In the genomic region with DNA sequence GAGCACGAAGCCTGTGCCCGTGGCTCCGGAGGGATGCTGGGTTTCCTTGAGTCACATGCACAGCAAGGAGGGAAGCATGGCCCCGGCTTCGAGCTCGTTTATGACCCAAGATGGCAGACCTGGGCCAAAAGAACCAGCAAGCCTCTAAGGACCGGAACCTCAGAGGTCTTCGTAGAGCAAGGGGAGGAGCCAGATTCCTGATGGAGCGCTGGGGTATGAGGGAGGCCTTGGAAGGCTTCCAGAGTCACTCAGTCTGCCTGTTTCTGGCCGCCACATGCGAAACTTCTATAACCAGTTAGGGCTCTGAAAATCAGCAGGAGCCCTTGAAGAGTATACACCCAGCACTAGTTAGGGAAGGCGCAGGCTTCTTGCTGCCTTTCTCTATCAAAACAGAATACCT, we compare ENCODE assay signal across 24 mouse cellular contexts. TPM values are rescaled to one million over a fixed set of nuclear protein-coding genes. Genes with fewer than 3 reads are reported as not detected.
A peak's percentile ranks its signal among the peaks of the same experiment; 100 is the strongest.
DNase-seq lines count a peak whose midpoint lies in the region; ATAC-seq and TF ChIP-seq lines count a peak whose summit lies in the region.
"Had no signal": no experiment of that assay in that cellular context is flagged by ENCODE, and none has a peak within 500 bp of the region (broad histone marks: within the 10 kb centered on the region; RNA-seq: fewer than 3 reads in every experiment).

No protein-coding gene starts in this region.

- intact Hi-C loops in heart, postnatal 10 days (cut with DNase I) = loop anchor here (10.0 kb wide), 2 partner anchors 871 to 1111 kb away; no protein-coding TSS in a partner anchor

- TF ChIP-seq EP300 in heart, postnatal 0 days (IDR thresholded peaks at IDR 0.05; ENCODE audit: low read depth) = no peak

- no peak for DNase-seq in heart, postnatal 10 days
- DNase-seq in heart, postnatal 0 days (ENCODE audit: low spot score) = peak; percentile 24
- no peak for DNase-seq in layer of hippocampus, postnatal 14 days (ENCODE audit: low spot score in 2 of 2)
- no peak for DNase-seq in adrenal gland, adult 18-20 months (ENCODE audit: low spot score in 2 of 2)
- DNase-seq: adrenal gland, adult 2 months; cerebellum, adult 11 months; cerebellum, postnatal 10 days; kidney, postnatal 14 days; lung, postnatal 4 days had no signal

- no peak overlapping the region for H3K9ac ChIP-seq in heart, embryonic 11.5 days (ENCODE audit: low read depth, low read length)
- no peak overlapping the region for H3K9ac ChIP-seq in intestine, embryonic 15.5 days
- H3K9ac ChIP-seq in intestine, embryonic 16.5 days (ENCODE audit: low read depth, low read length) = no peak overlapping the region
- H3K9ac ChIP-seq in heart, postnatal 0 days (replicated peaks; ENCODE audit: low read depth, low read length) = no peak overlapping the region
- no peak overlapping the region for H3K9ac ChIP-seq in limb, embryonic 15.5 days
- H3K9ac ChIP-seq: embryonic facial prominence, embryonic 13.5 days; forebrain, embryonic 12.5 days; hindbrain, embryonic 12.5 days; liver, embryonic 14.5 days had no signal

- H3K27me3 ChIP-seq in heart, embryonic 11.5 days (ENCODE audit: control insufficient read depth, insufficient read depth, low read length) = no peaks in the 10 kb centered on the region
- no peaks in the 10 kb centered on the region for H3K27me3 ChIP-seq in intestine, embryonic 15.5 days (replicated peaks)
- H3K27me3 ChIP-seq in intestine, embryonic 16.5 days (replicated peaks; ENCODE audit: control insufficient read depth, insufficient read depth, low read length) = no peaks in the 10 kb centered on the region
- no peaks in the 10 kb centered on the region for H3K27me3 ChIP-seq in heart, postnatal 0 days (ENCODE audit: control insufficient read depth, insufficient read depth, low read length)
- H3K27me3 ChIP-seq in limb, embryonic 15.5 days = no peaks in the 10 kb centered on the region
- H3K27me3 ChIP-seq: embryonic facial prominence, embryonic 13.5 days; forebrain, embryonic 12.5 days; hindbrain, embryonic 12.5 days had no signal

- no peaks in the 10 kb centered on the region for H3K36me3 ChIP-seq in heart, embryonic 11.5 days (ENCODE audit: control insufficient read depth, insufficient read depth, low read length)
- no peaks in the 10 kb centered on the region for H3K36me3 ChIP-seq in intestine, embryonic 15.5 days
- no peaks in the 10 kb centered on the region for H3K36me3 ChIP-seq in intestine, embryonic 16.5 days (ENCODE audit: control insufficient read depth, insufficient read depth, low read length)
- H3K36me3 ChIP-seq in heart, postnatal 0 days (replicated peaks; ENCODE audit: control insufficient read depth, insufficient read depth, low read length) = no peaks in the 10 kb centered on the region
- H3K36me3 ChIP-seq in limb, embryonic 15.5 days = no peaks in the 10 kb centered on the region
- H3K36me3 ChIP-seq: embryonic facial prominence, embryonic 13.5 days; forebrain, embryonic 12.5 days; hindbrain, embryonic 12.5 days had no signal

- no peak overlapping the region for H3K4me3 ChIP-seq in heart, embryonic 11.5 days (ENCODE audit: low read depth, low read length)
- no peak overlapping the region for H3K4me3 ChIP-seq in intestine, embryonic 15.5 days (replicated peaks)
- H3K4me3 ChIP-seq in intestine, embryonic 16.5 days (ENCODE audit: low read length) = no peak overlapping the region
- H3K4me3 ChIP-seq in heart, postnatal 0 days (ENCODE audit: low read depth, low read length) = no peak overlapping the region; the same call in 1 of the 2 replicates
- H3K4me3 ChIP-seq in limb, embryonic 15.5 days = 0 out of 2 replicates have a peak overlapping the region, but pooled peaks have one; percentile 5
- H3K4me3 ChIP-seq: embryonic facial prominence, embryonic 13.5 days; erythroblast, embryonic 14.5 days; forebrain, embryonic 12.5 days; hindbrain, embryonic 12.5 days; myocyte had no signal

- no peak; the same call in 1 of the 2 replicates for ATAC-seq in heart, embryonic 11.5 days (replicated peaks; ENCODE audit: insufficient number of reproducible peaks, low FRiP score, low TSS enrichment)
- no peak for ATAC-seq in intestine, embryonic 15.5 days
- ATAC-seq in intestine, embryonic 16.5 days = no peak
- 0 out of 2 replicates have a peak, but pooled peaks have one; percentile 24 for ATAC-seq in heart, postnatal 0 days (ENCODE audit: insufficient read depth, low read depth)
- no peak for ATAC-seq in limb, embryonic 15.5 days (ENCODE audit: insufficient number of reproducible peaks, low FRiP score, low TSS enrichment, low read depth)
- ATAC-seq: midbrain, embryonic 16.5 days had no signal

- WGBS in heart, embryonic 11.5 days (ENCODE audit: insufficient replicate concordance) = 65% methylated on average over 12 of the region's 12 CpGs
- WGBS in intestine, embryonic 15.5 days = 78% methylated on average over 12 of the region's 12 CpGs
- WGBS in intestine, embryonic 16.5 days = 69% methylated on average over 12 of the region's 12 CpGs
- WGBS in heart, postnatal 0 days = 48% methylated on average over 12 of the region's 12 CpGs
- WGBS in limb, embryonic 15.5 days = 50% methylated on average over 12 of the region's 12 CpGs

- H3K4me2 ChIP-seq in heart, embryonic 11.5 days = peak overlapping the region; percentile 47
- 0 out of 2 replicates have a peak overlapping the region, but pooled peaks have one; percentile 6 for H3K4me2 ChIP-seq in intestine, embryonic 15.5 days (replicated peaks)
- no peak overlapping the region; the same call in 1 of the 2 replicates for H3K4me2 ChIP-seq in intestine, embryonic 16.5 days (ENCODE audit: low read depth, low read length)
- H3K4me2 ChIP-seq in heart, postnatal 0 days (ENCODE audit: low read depth, low read length) = peak overlapping the region; percentile 44
- H3K4me2 ChIP-seq in limb, embryonic 15.5 days = peak overlapping the region; percentile 24
- H3K4me2 ChIP-seq: embryonic facial prominence, embryonic 13.5 days; forebrain, embryonic 12.5 days; hindbrain, embryonic 12.5 days had no signal

- TF ChIP-seq CTCF in heart, postnatal 0 days (IDR thresholded peaks at IDR 0.05; ENCODE audit: low read depth) = no peak

- H3K9me3 ChIP-seq in heart, embryonic 11.5 days (replicated peaks; ENCODE audit: control insufficient read depth, low read length) = no peaks in the 10 kb centered on the region
- H3K9me3 ChIP-seq in intestine, embryonic 15.5 days = no peaks in the 10 kb centered on the region
- H3K9me3 ChIP-seq in intestine, embryonic 16.5 days (ENCODE audit: control insufficient read depth, low read length) = no peaks in the 10 kb centered on the region
- no peaks in the 10 kb centered on the region for H3K9me3 ChIP-seq in heart, postnatal 0 days (replicated peaks; ENCODE audit: control insufficient read depth, low read length)
- no peaks in the 10 kb centered on the region for H3K9me3 ChIP-seq in limb, embryonic 15.5 days
- H3K9me3 ChIP-seq: embryonic facial prominence, embryonic 13.5 days; forebrain, embryonic 12.5 days; hindbrain, embryonic 12.5 days had no signal

- H3K4me1 ChIP-seq in heart, embryonic 11.5 days (ENCODE audit: control insufficient read depth, insufficient read depth, low read length) = peaks cover 5% of the 10 kb centered on the region; the same call in 1 of the 2 replicates
- H3K4me1 ChIP-seq in intestine, embryonic 15.5 days (replicated peaks) = peaks cover 4% of the 10 kb centered on the region; the same call in 1 of the 2 replicates
- no peaks in the 10 kb centered on the region for H3K4me1 ChIP-seq in intestine, embryonic 16.5 days (ENCODE audit: control insufficient read depth, insufficient read depth, low read length)
- peaks cover 8% of the 10 kb centered on the region for H3K4me1 ChIP-seq in heart, postnatal 0 days (ENCODE audit: control insufficient read depth, insufficient read depth)
- peaks cover 12% of the 10 kb centered on the region; the same call in 1 of the 2 replicates for H3K4me1 ChIP-seq in limb, embryonic 15.5 days
- H3K4me1 ChIP-seq: forebrain, embryonic 12.5 days; hindbrain, embryonic 12.5 days had no signal

- 0 out of 2 replicates have a peak overlapping the region, but pooled peaks have one; percentile 50 for H3K27ac ChIP-seq in heart, embryonic 11.5 days (ENCODE audit: low read depth, low read length)
- no peak overlapping the region for H3K27ac ChIP-seq in intestine, embryonic 15.5 days
- no peak overlapping the region for H3K27ac ChIP-seq in intestine, embryonic 16.5 days (ENCODE audit: low read length)
- no peak overlapping the region for H3K27ac ChIP-seq in heart, postnatal 0 days (ENCODE audit: low read depth)
- no peak overlapping the region for H3K27ac ChIP-seq in limb, embryonic 15.5 days
- H3K27ac ChIP-seq: embryonic facial prominence, embryonic 13.5 days; forebrain, embryonic 12.5 days; hindbrain, embryonic 12.5 days; liver, embryonic 14.5 days had no signal

RNA-seq across cellular contexts. Expression of a gene that starts 32.8 kb away (rescaled TPM):
- 76.2 and 78.5 TPM in 2 replicates for polyA plus RNA-seq in heart, embryonic 11.5 days (2014; fragmentation: Nextera tagmentation; extraction: Ambion mirVana)
- 100 to 1,000 TPM; 154 TPM for total RNA-seq in heart, postnatal 10 days (2021)
- 0.44 and 0.59 TPM in 2 replicates for polyA plus RNA-seq in intestine, embryonic 15.5 days (2015; fragmentation: Nextera tagmentation; extraction: Ambion mirVana)
- 0.59 and 0.60 TPM in 2 replicates for polyA plus RNA-seq in intestine, embryonic 16.5 days (2015; fragmentation: Nextera tagmentation; extraction: Ambion mirVana)
- total RNA-seq in heart, postnatal 0 days (2014; rRNA removed; ENCODE audit: low replicate concordance) = 87.9 and 114 TPM in 2 replicates
- polyA plus RNA-seq in heart, postnatal 0 days (2015; fragmentation: Nextera tagmentation; extraction: Ambion mirVana) = 93.8 and 107 TPM in 2 replicates
- polyA plus RNA-seq in limb, embryonic 15.5 days (2015; fragmentation: Nextera tagmentation; extraction: Ambion mirVana) = 1.3 and 7.1 TPM in 2 replicates
- 10 to 100 TPM; 41.6 to 54.9 TPM for total RNA-seq in layer of hippocampus, postnatal 14 days (2021)
- 1 to 10 TPM; 1.0 to 1.3 TPM for total RNA-seq in adrenal gland, adult 18-20 months (2021)
- total RNA-seq: ES-E14; megakaryocyte-erythroid progenitor cell, adult 5-6 weeks; neutrophil, adult 5-6 weeks had no signal
- polyA plus RNA-seq: adrenal gland, adult 2 months; liver, embryonic 14.5 days; small intestine, adult 2 months had no signal
